8 mouse cellular contexts compared by ENCODE assay signal in the genomic region with DNA sequence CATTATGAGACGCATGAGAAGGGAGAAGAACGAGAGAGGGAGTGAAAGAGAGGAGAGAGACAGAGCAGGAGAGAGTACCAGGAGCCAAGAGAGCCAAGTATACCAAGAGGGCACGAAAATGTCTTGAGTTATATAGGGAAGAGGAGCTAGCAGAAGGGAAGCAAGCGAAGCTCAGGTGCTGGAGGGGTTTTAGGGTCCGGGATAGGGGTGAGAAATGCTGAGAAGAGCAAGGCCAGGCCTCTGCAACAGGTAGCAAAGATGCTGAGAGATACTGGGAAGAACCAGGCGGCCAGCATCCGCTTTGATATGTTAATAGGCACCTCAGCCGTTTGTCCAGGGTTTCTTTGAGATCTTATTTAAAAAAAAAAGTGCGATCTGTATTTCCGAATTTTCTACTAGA. TPM values are rescaled to one million over a fixed set of nuclear protein-coding genes. Genes with fewer than 3 reads are reported as not detected.
DNase-seq lines count a peak whose midpoint lies in the region; ATAC-seq and TF ChIP-seq lines count a peak whose summit lies in the region.

No protein-coding gene starts in this region.

- no peaks in the 10 kb centered on the region for H3K9me3 ChIP-seq in hindbrain, embryonic 14.5 days (ENCODE audit: control insufficient read depth, low read length)
- H3K9me3 ChIP-seq in midbrain, embryonic 12.5 days = no peaks in the 10 kb centered on the region

- no peaks in the 10 kb centered on the region for H3K36me3 ChIP-seq in testis, adult 2 months (ENCODE audit: control insufficient read depth, insufficient read depth, low read length)
- H3K36me3 ChIP-seq in hindbrain, embryonic 14.5 days (replicated peaks; ENCODE audit: control insufficient read depth, insufficient read depth) = no peaks in the 10 kb centered on the region
- H3K36me3 ChIP-seq in midbrain, embryonic 12.5 days = no peaks in the 10 kb centered on the region

- H3K27me3 ChIP-seq in testis, adult 2 months (ENCODE audit: control insufficient read depth, insufficient read depth, low read length) = no peaks in the 10 kb centered on the region
- H3K27me3 ChIP-seq in hindbrain, embryonic 14.5 days (ENCODE audit: control insufficient read depth, insufficient read depth, low read length) = no peaks in the 10 kb centered on the region
- H3K27me3 ChIP-seq in midbrain, embryonic 12.5 days = no peaks in the 10 kb centered on the region

- H3K4me1 ChIP-seq in testis, adult 2 months (ENCODE audit: control insufficient read depth, insufficient read depth, low read length) = peaks cover 10% of the 10 kb centered on the region
- H3K4me1 ChIP-seq in hindbrain, embryonic 14.5 days (replicated peaks; ENCODE audit: control insufficient read depth, insufficient read depth, low read length) = peaks cover 17% of the 10 kb centered on the region
- peaks cover 23% of the 10 kb centered on the region for H3K4me1 ChIP-seq in midbrain, embryonic 12.5 days

- no peak; the same call in 1 of the 2 replicates for ATAC-seq in hindbrain, embryonic 14.5 days (ENCODE audit: low FRiP score)
- ATAC-seq in midbrain, embryonic 12.5 days (ENCODE audit: low FRiP score, low read depth) = peak; percentile 39; the same call in 1 of the 2 replicates

- no peak overlapping the region for H3K27ac ChIP-seq in testis, adult 2 months (ENCODE audit: control insufficient read depth, insufficient read depth, low read depth, low read length)
- peak overlapping the region; percentile 97 for H3K27ac ChIP-seq in hindbrain, embryonic 14.5 days
- peak overlapping the region; percentile 96 for H3K27ac ChIP-seq in midbrain, embryonic 12.5 days (replicated peaks)

- no peak for TF ChIP-seq CTCF in testis, adult 2 months (IDR thresholded peaks at IDR 0.05; ENCODE audit: control insufficient read depth, insufficient read depth, insufficient replicate concordance, low read depth, low read length)

- H3K4me2 ChIP-seq in hindbrain, embryonic 14.5 days (replicated peaks) = peak overlapping the region; percentile 55
- H3K4me2 ChIP-seq in midbrain, embryonic 12.5 days (replicated peaks) = peak overlapping the region; percentile 55

- WGBS in hindbrain, embryonic 14.5 days = 17% methylated on average over 10 of the region's 10 CpGs
- 5% methylated on average over 10 of the region's 10 CpGs for WGBS in midbrain, embryonic 12.5 days

- TF ChIP-seq POLR2A in testis, adult 2 months (IDR thresholded peaks at IDR 0.05; ENCODE audit: control insufficient read depth, low read depth, low read length) = no peak

- DNase-seq in cerebellum, postnatal 14 days = peak; percentile 40 to 53
- no peak for DNase-seq in cerebellum, adult 11-12 months
- DNase-seq in testis, postnatal 10 days (ENCODE audit: low spot score) = no peak
- DNase-seq in hindbrain, embryonic 14.5 days (ENCODE audit: low spot score) = peak; percentile 59
- no peak for DNase-seq in layer of hippocampus, postnatal 14 days (ENCODE audit: low spot score in 2 of 2)
- DNase-seq in adrenal gland, postnatal 14 days = no peak

- H3K4me3 ChIP-seq in testis, adult 2 months (ENCODE audit: control insufficient read depth, low read depth, low read length) = peak overlapping the region; percentile 21
- peak overlapping the region; percentile 25 for H3K4me3 ChIP-seq in hindbrain, embryonic 14.5 days (replicated peaks; ENCODE audit: low read length)
- peak overlapping the region; percentile 31 for H3K4me3 ChIP-seq in midbrain, embryonic 12.5 days

- peak overlapping the region; percentile 81 for H3K9ac ChIP-seq in hindbrain, embryonic 14.5 days
- H3K9ac ChIP-seq in midbrain, embryonic 12.5 days (replicated peaks) = peak overlapping the region; percentile 63

RNA-seq across cellular contexts. Expression of a gene that starts 6.2 kb away (rescaled TPM):
- 17.2 and 17.4 TPM in 2 replicates for polyA plus RNA-seq in testis, adult 2 months (2012; rRNA removed)
- 111 and 115 TPM in 2 replicates for polyA plus RNA-seq in hindbrain, embryonic 14.5 days (2014; fragmentation: Nextera tagmentation; extraction: Ambion mirVana)
- polyA plus RNA-seq in midbrain, embryonic 12.5 days (2016; fragmentation: Nextera tagmentation; extraction: Ambion mirVana) = 368 and 394 TPM in 2 replicates
- total RNA-seq in layer of hippocampus, postnatal 14 days (2021) = 10 to 100 TPM; 29.6 to 38.5 TPM
- 117 and 128 TPM in 2 replicates for total RNA-seq in adrenal gland, postnatal 14 days (2021)

Comparison
In these comparisons a context has a peak if more than half of its experiments do, and no peak if none do; other contexts are left out.
1. DNase-seq: peak in cerebellum, postnatal 14 days (2 of 2) and hindbrain, embryonic 14.5 days (single experiment); none in cerebellum, adult 11-12 months (single experiment), testis, postnatal 10 days (single experiment), layer of hippocampus, postnatal 14 days (0 of 2) and adrenal gland, postnatal 14 days (single experiment).
2. Peak in every context shown above with its lines, with median percentiles within 50 percentile points of each other: H3K4me3 ChIP-seq.